Mouse (Mus musculus) ES-Bruce4 (cell line): ENCODE measurements at regions not wholly inside any gene's neighbourhood (a gene's known extent, or its start where the extent isn't known, plus 50 kb on each side); places are given as distances from the start of the nearest gene placed in this dataset.

Experiments
- CTCF ChIP-seq: IDR thresholded peaks from one replicate; pipeline ENCODE4 v1.8.1; 2011; ENCODE audit warnings: low read depth, low read length
- EP300 ChIP-seq: IDR thresholded peaks from 2 replicates; pipeline ENCODE4 v1.6.1; 2011; ENCODE audit warnings: low read depth, low read length; ENCODE audit not compliant: insufficient read depth
- POLR2A ChIP-seq: IDR thresholded peaks from one replicate; pipeline ENCODE4 v1.8.1; 2011; ENCODE audit warnings: low read length; ENCODE audit not compliant: insufficient read depth

DNA sequence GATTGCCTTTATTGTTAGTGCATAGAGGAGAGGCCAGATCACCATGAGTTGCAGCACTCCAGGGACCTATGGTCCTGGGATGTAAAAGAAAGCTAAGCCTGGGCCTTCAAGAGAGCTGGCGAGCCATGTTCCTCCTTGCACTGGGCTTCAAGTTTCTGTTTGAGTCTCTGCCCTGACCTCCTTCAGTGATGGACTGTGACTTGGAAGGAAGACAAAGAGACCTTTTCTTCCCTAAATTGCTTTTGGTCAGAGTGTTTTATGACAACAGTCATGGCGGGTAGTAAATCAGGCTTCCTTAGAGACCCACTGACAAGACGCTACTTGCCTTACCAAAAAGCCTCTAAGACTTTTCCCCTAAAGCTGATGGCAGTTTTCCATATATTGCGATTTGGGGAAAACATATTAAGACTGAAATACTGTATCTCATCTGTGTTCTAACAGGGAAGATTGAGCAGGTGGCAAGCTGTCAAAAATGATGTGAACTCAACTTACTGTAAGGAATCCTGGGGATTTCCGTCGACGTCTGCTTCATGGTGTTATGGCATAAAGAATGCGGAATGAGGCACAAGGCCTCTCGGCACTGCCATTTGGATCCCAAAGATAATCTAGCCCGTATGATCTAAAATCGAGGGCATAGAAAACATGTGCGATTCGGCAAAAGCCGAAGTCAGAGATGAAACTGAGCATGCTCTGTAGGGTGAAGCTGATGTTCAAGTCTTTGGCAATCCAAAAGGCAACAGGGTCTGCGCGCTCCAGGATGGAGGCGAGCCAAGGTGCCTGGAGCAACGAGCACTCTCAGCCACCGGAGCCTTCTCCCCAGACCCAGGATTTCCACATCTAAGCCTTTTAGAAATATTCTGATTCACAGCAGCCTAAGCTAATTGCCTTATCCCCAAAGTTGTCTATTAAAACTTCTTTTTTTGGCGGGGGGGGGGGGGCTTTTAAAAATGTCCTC is 190.1 kb upstream of the Esrrg start:
- TF ChIP-seq CTCF (no peak), EP300 (no peak), POLR2A (no peak)
